22 mouse cellular contexts compared by ENCODE assay signal in the genomic region with DNA sequence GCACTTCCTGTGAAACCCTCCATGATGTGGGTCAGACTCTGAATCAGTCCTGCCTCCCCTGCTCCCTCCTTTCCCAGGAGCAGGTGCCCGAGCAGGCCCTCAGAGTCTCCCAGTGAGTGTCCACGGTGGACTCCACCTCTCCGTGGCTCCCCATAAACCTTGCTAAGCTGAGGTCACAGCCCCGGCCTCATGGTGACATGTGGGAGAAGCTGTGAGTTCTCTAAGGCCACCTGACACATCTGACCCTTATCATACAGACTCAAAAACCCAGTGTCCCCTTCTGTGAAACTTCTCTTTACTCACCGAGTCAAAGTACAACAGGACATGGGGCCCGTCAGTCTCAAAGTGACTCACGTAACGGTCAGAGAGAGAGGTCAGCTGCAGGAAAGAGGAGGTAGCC. TPM values are rescaled to one million over a fixed set of nuclear protein-coding genes. Genes with fewer than 3 reads are reported as not detected.
"Had no signal": no experiment of that assay in that cellular context is flagged by ENCODE, and none has a peak within 500 bp of the region (broad histone marks: within the 10 kb centered on the region; RNA-seq: fewer than 3 reads in every experiment).

No protein-coding gene starts in this region.

RNA-seq across cellular contexts. Expression of a gene that starts 6.5 kb away (rescaled TPM):
- total RNA-seq: gastrocnemius, adult 2 months; granulocyte monocyte progenitor cell, adult 5-6 weeks; heart, adult 18-20 months; heart, postnatal 10 days; heart, postnatal 25 days; heart, postnatal 4 days; layer of hippocampus, postnatal 14 days; left cerebral cortex, adult 18-20 months; left cerebral cortex, postnatal 10 days; left cerebral cortex, postnatal 25 days; left cerebral cortex, postnatal 4 days had no signal
- polyA plus RNA-seq: heart, embryonic 10.5 days; heart, embryonic 14.5 days; heart, embryonic 16.5 days; hindbrain, embryonic 10.5 days; hindbrain, embryonic 12.5 days; hindbrain, embryonic 14.5 days; hindbrain, embryonic 16.5 days; inflammation-experienced regulatory T-cells, adult 6 months; limb, embryonic 11.5 days; limb, embryonic 13.5 days; liver, embryonic 11.5 days had no signal
